27 mouse cellular contexts compared by ENCODE assay signal in genomic region chr12:74202431-74203042, GRCm38 (mm10).
DNase-seq lines count a peak whose midpoint lies in the region; ATAC-seq and TF ChIP-seq lines count a peak whose summit lies in the region.
"Had no signal": no experiment of that assay in that cellular context is flagged by ENCODE, and none has a peak within 500 bp of the region (broad histone marks: within the 10 kb centered on the region; RNA-seq: fewer than 3 reads in every experiment).

No protein-coding gene starts in this region.

- no peak overlapping the region for H3K4me3 ChIP-seq in midbrain, embryonic 13.5 days (replicated peaks)
- H3K4me3 ChIP-seq in midbrain, embryonic 16.5 days (ENCODE audit: low read depth, low read length), result no peak overlapping the region
- no peak overlapping the region for H3K4me3 ChIP-seq in forebrain, embryonic 14.5 days (ENCODE audit: low read depth, low read length)
- H3K4me3 ChIP-seq in forebrain, postnatal 0 days (ENCODE audit: low read depth, low read length), result no peak overlapping the region
- H3K4me3 ChIP-seq in neural tube, embryonic 15.5 days (replicated peaks), result no peak overlapping the region
- no peak overlapping the region for H3K4me3 ChIP-seq in limb, embryonic 10.5 days
- H3K4me3 ChIP-seq: embryonic facial prominence, embryonic 13.5 days; erythroblast, embryonic 14.5 days; gastrocnemius, adult 2 months; heart, embryonic 12.5 days; left cerebral cortex, adult 2 months; liver, embryonic 15.5 days; lung, embryonic 15.5 days; stomach, embryonic 15.5 days had no signal

- no peaks in the 10 kb centered on the region for H3K36me3 ChIP-seq in midbrain, embryonic 13.5 days
- no peaks in the 10 kb centered on the region for H3K36me3 ChIP-seq in midbrain, embryonic 16.5 days (ENCODE audit: control insufficient read depth, insufficient read depth, low read length)
- H3K36me3 ChIP-seq in forebrain, embryonic 14.5 days (ENCODE audit: control insufficient read depth, insufficient read depth, low read length), result no peaks in the 10 kb centered on the region
- H3K36me3 ChIP-seq in forebrain, postnatal 0 days (ENCODE audit: insufficient read depth), result no peaks in the 10 kb centered on the region
- no peaks in the 10 kb centered on the region for H3K36me3 ChIP-seq in neural tube, embryonic 15.5 days
- no peaks in the 10 kb centered on the region for H3K36me3 ChIP-seq in limb, embryonic 10.5 days
- H3K36me3 ChIP-seq: embryonic facial prominence, embryonic 13.5 days; heart, embryonic 12.5 days; liver, embryonic 15.5 days; lung, embryonic 15.5 days; stomach, embryonic 15.5 days had no signal

- no peak for TF ChIP-seq CTCF in forebrain, postnatal 0 days (IDR thresholded peaks at IDR 0.05; ENCODE audit: low read depth)

- no peak for ATAC-seq in midbrain, embryonic 13.5 days
- ATAC-seq in midbrain, embryonic 16.5 days, result no peak
- ATAC-seq in forebrain, embryonic 14.5 days, result peak; percentile 83
- ATAC-seq in forebrain, postnatal 0 days, result peak; percentile 47; the same call in 1 of the 2 replicates
- no peak for ATAC-seq in neural tube, embryonic 15.5 days (ENCODE audit: low FRiP score)
- ATAC-seq: intestine, postnatal 0 days had no signal

- H3K27me3 ChIP-seq in midbrain, embryonic 13.5 days, result no peaks in the 10 kb centered on the region
- no peaks in the 10 kb centered on the region for H3K27me3 ChIP-seq in midbrain, embryonic 16.5 days (ENCODE audit: control insufficient read depth, insufficient read depth, low read depth, low read length)
- H3K27me3 ChIP-seq in forebrain, embryonic 14.5 days (replicated peaks; ENCODE audit: control insufficient read depth, insufficient read depth, low read length), result no peaks in the 10 kb centered on the region
- H3K27me3 ChIP-seq in forebrain, postnatal 0 days (ENCODE audit: insufficient read depth, low read length), result no peaks in the 10 kb centered on the region
- H3K27me3 ChIP-seq in neural tube, embryonic 15.5 days (replicated peaks), result no peaks in the 10 kb centered on the region
- H3K27me3 ChIP-seq in limb, embryonic 10.5 days (ENCODE audit: low read depth, poor library complexity, severe bottlenecking), result no peaks in the 10 kb centered on the region
- H3K27me3 ChIP-seq: embryonic facial prominence, embryonic 13.5 days; heart, embryonic 12.5 days; liver, embryonic 15.5 days; lung, embryonic 15.5 days; megakaryocyte, embryonic 14.5 days; stomach, embryonic 15.5 days had no signal

- WGBS in midbrain, embryonic 13.5 days, result 77% methylated on average over 6 of the region's 6 CpGs
- WGBS in midbrain, embryonic 16.5 days, result 77% methylated on average over 6 of the region's 6 CpGs
- WGBS in forebrain, embryonic 14.5 days, result 49% methylated on average over 6 of the region's 6 CpGs
- WGBS in forebrain, postnatal 0 days, result 46% methylated on average over 6 of the region's 6 CpGs
- WGBS in neural tube, embryonic 15.5 days, result 64% methylated on average over 6 of the region's 6 CpGs
- 89% methylated on average over 6 of the region's 6 CpGs for WGBS in limb, embryonic 10.5 days

- DNase-seq in forebrain, embryonic 14.5 days (ENCODE audit: low spot score), result peak; percentile 68
- DNase-seq in forebrain, postnatal 0 days, result no peak
- no peak for DNase-seq in limb, embryonic 10.5 days (ENCODE audit: low spot score)
- DNase-seq in right cerebral cortex, adult 18-20 months, result no peak
- DNase-seq: adrenal gland, adult 2 months; cerebellum, adult 2 months; cerebellum, postnatal 25 days; gastrocnemius, adult 2 months; heart, postnatal 10 days; kidney, postnatal 25 days; left cerebral cortex, postnatal 4 days; liver; lung, postnatal 36 days; right cerebral cortex, postnatal 4 days; thymus, postnatal 25 days had no signal

- H3K27ac ChIP-seq in midbrain, embryonic 13.5 days, result 0 out of 2 replicates have a peak overlapping the region, but pooled peaks have one; percentile 1
- no peak overlapping the region for H3K27ac ChIP-seq in midbrain, embryonic 16.5 days (ENCODE audit: low read length)
- H3K27ac ChIP-seq in forebrain, embryonic 14.5 days (ENCODE audit: low read depth, low read length), result no peak overlapping the region
- H3K27ac ChIP-seq in forebrain, postnatal 0 days (ENCODE audit: low read depth, low read length), result no peak overlapping the region
- H3K27ac ChIP-seq in neural tube, embryonic 15.5 days (replicated peaks), result peak overlapping the region; percentile 38; the same call in 1 of the 2 replicates
- H3K27ac ChIP-seq in limb, embryonic 10.5 days, result no peak overlapping the region
- H3K27ac ChIP-seq: embryonic facial prominence, embryonic 13.5 days; gastrocnemius, adult 2 months; left cerebral cortex, adult 2 months; liver, embryonic 15.5 days; lung, embryonic 15.5 days; stomach, embryonic 15.5 days had no signal

- no peak overlapping the region for H3K4me2 ChIP-seq in midbrain, embryonic 13.5 days (replicated peaks)
- no peak overlapping the region for H3K4me2 ChIP-seq in midbrain, embryonic 16.5 days (ENCODE audit: low read length)
- no peak overlapping the region for H3K4me2 ChIP-seq in forebrain, embryonic 14.5 days (ENCODE audit: low read length)
- H3K4me2 ChIP-seq in forebrain, postnatal 0 days (ENCODE audit: low read depth), result no peak overlapping the region
- H3K4me2 ChIP-seq in neural tube, embryonic 15.5 days, result no peak overlapping the region
- H3K4me2 ChIP-seq: embryonic facial prominence, embryonic 13.5 days; heart, embryonic 12.5 days; liver, embryonic 15.5 days; lung, embryonic 15.5 days; stomach, embryonic 15.5 days had no signal

- no peak overlapping the region for H3K9ac ChIP-seq in midbrain, embryonic 13.5 days (replicated peaks)
- no peak overlapping the region for H3K9ac ChIP-seq in midbrain, embryonic 16.5 days (ENCODE audit: low read depth, low read length)
- H3K9ac ChIP-seq in forebrain, embryonic 14.5 days (ENCODE audit: low read length), result no peak overlapping the region
- H3K9ac ChIP-seq in forebrain, postnatal 0 days, result no peak overlapping the region
- H3K9ac ChIP-seq in neural tube, embryonic 15.5 days (replicated peaks), result no peak overlapping the region
- H3K9ac ChIP-seq: embryonic facial prominence, embryonic 13.5 days; heart, embryonic 12.5 days; liver, embryonic 15.5 days; lung, embryonic 15.5 days; stomach, embryonic 15.5 days had no signal

- H3K9me3 ChIP-seq in midbrain, embryonic 13.5 days, result no peaks in the 10 kb centered on the region
- H3K9me3 ChIP-seq in midbrain, embryonic 16.5 days (replicated peaks; ENCODE audit: control insufficient read depth, low read length, poor library complexity, severe bottlenecking), result no peaks in the 10 kb centered on the region
- H3K9me3 ChIP-seq in forebrain, embryonic 14.5 days (replicated peaks; ENCODE audit: control insufficient read depth, low read length), result no peaks in the 10 kb centered on the region
- H3K9me3 ChIP-seq in forebrain, postnatal 0 days (ENCODE audit: low read length), result no peaks in the 10 kb centered on the region
- H3K9me3 ChIP-seq in neural tube, embryonic 15.5 days (replicated peaks), result no peaks in the 10 kb centered on the region
- no peaks in the 10 kb centered on the region for H3K9me3 ChIP-seq in limb, embryonic 10.5 days (replicated peaks)
- H3K9me3 ChIP-seq: embryonic facial prominence, embryonic 13.5 days; heart, embryonic 12.5 days; liver, embryonic 15.5 days; lung, embryonic 15.5 days; megakaryocyte, embryonic 14.5 days; stomach, embryonic 15.5 days had no signal

- H3K4me1 ChIP-seq in midbrain, embryonic 13.5 days (replicated peaks), result peaks cover 3% of the 10 kb centered on the region; the same call in 1 of the 2 replicates
- no peaks in the 10 kb centered on the region for H3K4me1 ChIP-seq in midbrain, embryonic 16.5 days (ENCODE audit: control insufficient read depth, insufficient read depth, low read length)
- H3K4me1 ChIP-seq in forebrain, embryonic 14.5 days (ENCODE audit: control insufficient read depth, insufficient read depth, low read length), result peaks cover 10% of the 10 kb centered on the region
- peaks cover 7% of the 10 kb centered on the region; the same call in 1 of the 2 replicates for H3K4me1 ChIP-seq in forebrain, postnatal 0 days (ENCODE audit: insufficient read depth)
- peaks cover 8% of the 10 kb centered on the region for H3K4me1 ChIP-seq in neural tube, embryonic 15.5 days
- H3K4me1 ChIP-seq in limb, embryonic 10.5 days, result no peaks in the 10 kb centered on the region
- H3K4me1 ChIP-seq: embryonic facial prominence, embryonic 13.5 days; heart, embryonic 12.5 days; liver, embryonic 15.5 days; lung, embryonic 15.5 days; megakaryocyte, embryonic 14.5 days; stomach, embryonic 15.5 days had no signal

Comparison
In these comparisons a context has a peak if more than half of its experiments do, and no peak if none do; other contexts are left out.
1. H3K27ac ChIP-seq: peak in midbrain, embryonic 13.5 days (single experiment) and neural tube, embryonic 15.5 days (single experiment); none in midbrain, embryonic 16.5 days (single experiment), forebrain, embryonic 14.5 days (single experiment), forebrain, postnatal 0 days (single experiment) and limb, embryonic 10.5 days (single experiment).
2. ATAC-seq: peak in forebrain, embryonic 14.5 days (single experiment) and forebrain, postnatal 0 days (single experiment); none in midbrain, embryonic 13.5 days (single experiment), midbrain, embryonic 16.5 days (single experiment) and neural tube, embryonic 15.5 days (single experiment).